In genomic region chr5:73431581-73431980, GRCm38 (mm10) we compare ENCODE assay signal across 8 mouse cellular contexts. TPM values are rescaled to one million over a fixed set of nuclear protein-coding genes. Genes with fewer than 3 reads are reported as not detected.
DNase-seq lines count a peak whose midpoint lies in the region; ATAC-seq and TF ChIP-seq lines count a peak whose summit lies in the region.

No protein-coding gene starts in this region.

- peak; percentile 63 for DNase-seq in A20 (ENCODE audit: low read depth, low spot score)
- peak; percentile 52 for DNase-seq in adrenal gland, adult 8-10 months
- peak; percentile 40 for DNase-seq in embryo, embryonic 11.5 days (ENCODE audit: low read depth, low spot score)
- peak; percentile 65 to 78 for DNase-seq in heart, adult 2 months
- peak; percentile 50 for DNase-seq in liver, adult 2 months (ENCODE audit: extremely low read depth, low read depth, low spot score)
- DNase-seq in thymus, adult 2 months = peak; percentile 58

- H3K4me2 ChIP-seq in kidney, embryonic 16.5 days (replicated peaks; ENCODE audit: low read depth, low read length) = no peak overlapping the region
- H3K4me2 ChIP-seq in neural tube, embryonic 14.5 days (ENCODE audit: low read depth, low read length) = 0 out of 2 replicates have a peak overlapping the region, but pooled peaks have one; percentile 17

- ATAC-seq in kidney, embryonic 16.5 days (ENCODE audit: low FRiP score, low TSS enrichment) = 0 out of 2 replicates have a peak, but pooled peaks have one; percentile 27
- ATAC-seq in neural tube, embryonic 14.5 days (ENCODE audit: low read depth) = peak; percentile 89

- peak; percentile 85 for TF ChIP-seq EP300 in heart, adult 2 months (IDR thresholded peaks at IDR 0.05; ENCODE audit: insufficient read depth, low read depth, low read length)

- no peaks in the 10 kb centered on the region for H3K36me3 ChIP-seq in heart, adult 2 months (ENCODE audit: control insufficient read depth, insufficient read depth, low read length)
- no peaks in the 10 kb centered on the region for H3K36me3 ChIP-seq in kidney, embryonic 16.5 days (ENCODE audit: insufficient read depth, low read length)
- H3K36me3 ChIP-seq in liver, adult 2 months (ENCODE audit: control insufficient read depth, insufficient read depth, low read length) = no peaks in the 10 kb centered on the region
- H3K36me3 ChIP-seq in neural tube, embryonic 14.5 days (ENCODE audit: control insufficient read depth, insufficient read depth, low read length) = no peaks in the 10 kb centered on the region
- H3K36me3 ChIP-seq in thymus, adult 2 months (ENCODE audit: control insufficient read depth, insufficient read depth, low read length) = no peaks in the 10 kb centered on the region

- no peaks in the 10 kb centered on the region for H3K4me1 ChIP-seq in heart, adult 2 months (ENCODE audit: control insufficient read depth, insufficient read depth, low read length)
- no peaks in the 10 kb centered on the region for H3K4me1 ChIP-seq in kidney, embryonic 16.5 days (ENCODE audit: insufficient read depth, low read length)
- no peaks in the 10 kb centered on the region for H3K4me1 ChIP-seq in liver, adult 2 months (ENCODE audit: control insufficient read depth, insufficient read depth, low read length)
- H3K4me1 ChIP-seq in neural tube, embryonic 14.5 days (ENCODE audit: control insufficient read depth, insufficient read depth, low read length) = no peaks in the 10 kb centered on the region
- H3K4me1 ChIP-seq in thymus, adult 2 months (replicated peaks; ENCODE audit: control insufficient read depth, insufficient read depth, low read length) = no peaks in the 10 kb centered on the region

- H3K79me2 ChIP-seq in heart, adult 2 months (replicated peaks; ENCODE audit: control insufficient read depth, insufficient read depth, low read length) = no peaks in the 10 kb centered on the region
- no peaks in the 10 kb centered on the region for H3K79me2 ChIP-seq in liver, adult 2 months (ENCODE audit: control insufficient read depth, insufficient read depth, low read length)

- no peak overlapping the region for H3K9ac ChIP-seq in heart, adult 2 months (ENCODE audit: low read depth, low read length)
- H3K9ac ChIP-seq in kidney, embryonic 16.5 days (replicated peaks; ENCODE audit: low read length) = no peak overlapping the region
- no peak overlapping the region for H3K9ac ChIP-seq in liver, adult 2 months (ENCODE audit: low read depth, low read length)
- 0 out of 2 replicates have a peak overlapping the region, but pooled peaks have one; percentile 21 for H3K9ac ChIP-seq in neural tube, embryonic 14.5 days (replicated peaks; ENCODE audit: low read depth, low read length)

- H3K4me3 ChIP-seq in heart, adult 2 months = no peak overlapping the region
- H3K4me3 ChIP-seq in kidney, embryonic 16.5 days (ENCODE audit: low read length) = no peak overlapping the region
- no peak overlapping the region for H3K4me3 ChIP-seq in liver, adult 2 months (ENCODE audit: insufficient read depth, low read depth, low read length)
- no peak overlapping the region for H3K4me3 ChIP-seq in neural tube, embryonic 14.5 days (ENCODE audit: low read depth, low read length)
- H3K4me3 ChIP-seq in thymus, adult 2 months (ENCODE audit: control insufficient read depth, insufficient read depth, low read length) = no peak overlapping the region

- TF ChIP-seq CTCF in heart, adult 2 months (IDR thresholded peaks at IDR 0.05) = peak; percentile 92
- peak; percentile 90 for TF ChIP-seq CTCF in liver, adult 2 months (IDR thresholded peaks at IDR 0.05; ENCODE audit: low read depth, low read length)
- no peak for TF ChIP-seq CTCF in thymus, adult 2 months (IDR thresholded peaks at IDR 0.05; ENCODE audit: borderline replicate concordance, control insufficient read depth, extremely low read depth, insufficient read depth, low read length, poor library complexity)

- TF ChIP-seq POLR2A in heart, adult 2 months (IDR thresholded peaks at IDR 0.05; ENCODE audit: insufficient read depth, low read depth, low read length) = no peak
- TF ChIP-seq POLR2A in liver, adult 2 months (IDR thresholded peaks at IDR 0.05; ENCODE audit: extremely low read depth, insufficient read depth, low read length) = no peak
- no peak for TF ChIP-seq POLR2A in thymus, adult 2 months (IDR thresholded peaks at IDR 0.05; ENCODE audit: control insufficient read depth, extremely low read depth, insufficient read depth, low read length, poor library complexity)

- H3K9me3 ChIP-seq in kidney, embryonic 16.5 days (ENCODE audit: low read length) = no peaks in the 10 kb centered on the region
- H3K9me3 ChIP-seq in neural tube, embryonic 14.5 days (ENCODE audit: control insufficient read depth, low read length) = no peaks in the 10 kb centered on the region

- H3K27ac ChIP-seq in heart, adult 2 months = no peak overlapping the region
- no peak overlapping the region for H3K27ac ChIP-seq in kidney, embryonic 16.5 days (ENCODE audit: low read length)
- H3K27ac ChIP-seq in liver, adult 2 months (replicated peaks; ENCODE audit: insufficient read depth, low read depth, low read length) = no peak overlapping the region
- no peak overlapping the region for H3K27ac ChIP-seq in neural tube, embryonic 14.5 days (ENCODE audit: low read depth, low read length)
- no peak overlapping the region for H3K27ac ChIP-seq in thymus, adult 2 months (ENCODE audit: control insufficient read depth, insufficient read depth, low read length)

- 19% methylated on average over 14 of the region's 14 CpGs for WGBS in heart, adult 2 months
- 20% methylated on average over 14 of the region's 14 CpGs for WGBS in kidney, embryonic 16.5 days
- 21% methylated on average over 14 of the region's 14 CpGs for WGBS in liver, adult 2 months
- 20% methylated on average over 14 of the region's 14 CpGs for WGBS in neural tube, embryonic 14.5 days
- WGBS in thymus, adult 2 months = 25% methylated on average over 14 of the region's 14 CpGs

- intact Hi-C loops in heart, adult 2 months (cut with DNase I) = loop anchor here (1.0 to 5.0 kb wide), 3 partner anchors 106 to 206 kb away; no protein-coding TSS in a partner anchor

- no peaks in the 10 kb centered on the region for H3K27me3 ChIP-seq in heart, adult 2 months (ENCODE audit: control insufficient read depth, insufficient read depth, low read length)
- H3K27me3 ChIP-seq in kidney, embryonic 16.5 days (ENCODE audit: insufficient read depth, low read length) = no peaks in the 10 kb centered on the region; the same call in 1 of the 2 replicates
- H3K27me3 ChIP-seq in liver, adult 2 months (ENCODE audit: control insufficient read depth, insufficient read depth, low read length) = no peaks in the 10 kb centered on the region
- H3K27me3 ChIP-seq in neural tube, embryonic 14.5 days (ENCODE audit: control insufficient read depth, insufficient read depth, low read length) = no peaks in the 10 kb centered on the region
- no peaks in the 10 kb centered on the region for H3K27me3 ChIP-seq in thymus, adult 2 months (ENCODE audit: control insufficient read depth, insufficient read depth, low read length)

RNA-seq across cellular contexts. Expression of gene Cwh43, which starts 25.7 kb away (rescaled TPM):
- not detected for total RNA-seq in adrenal gland, adult 8-10 months (2022)
- total RNA-seq in heart, adult 2 months (2021) = not detected
- not detected in 2 replicates for polyA plus RNA-seq in heart, adult 2 months (2012; rRNA removed)
- 1.3 and 1.4 TPM in 2 replicates for polyA plus RNA-seq in kidney, embryonic 16.5 days (2015; fragmentation: Nextera tagmentation; extraction: Ambion mirVana)
- total RNA-seq in liver, adult 2 months (2014; rRNA removed) = not detected in 2 replicates
- not detected in 2 replicates for polyA plus RNA-seq in liver, adult 2 months (2012; rRNA removed)
- polyA plus RNA-seq in neural tube, embryonic 14.5 days (2014; fragmentation: Nextera tagmentation; extraction: Ambion mirVana) = 0.55 and 0.88 TPM in 2 replicates
- 0.05 and 0.07 TPM in 2 replicates for polyA plus RNA-seq in thymus, adult 2 months (2012; rRNA removed)

RNA-seq across cellular contexts. Expression of gene Dcun1d4, which starts 49.2 kb away (rescaled TPM):
- 10 to 100 TPM; 35.7 to 57.0 (median 46.4) TPM for total RNA-seq in adrenal gland, adult 8-10 months (2022)
- 10 to 100 TPM; 17.2 to 17.4 TPM for total RNA-seq in heart, adult 2 months (2021)
- polyA plus RNA-seq in heart, adult 2 months (2012; rRNA removed) = 4.7 and 9.6 TPM in 2 replicates
- polyA plus RNA-seq in kidney, embryonic 16.5 days (2015; fragmentation: Nextera tagmentation; extraction: Ambion mirVana) = 24.0 and 24.1 TPM in 2 replicates
- total RNA-seq in liver, adult 2 months (2014; rRNA removed) = 13.6 and 14.0 TPM in 2 replicates
- polyA plus RNA-seq in liver, adult 2 months (2012; rRNA removed) = 8.2 and 10.3 TPM in 2 replicates
- 60.5 and 66.5 TPM in 2 replicates for polyA plus RNA-seq in neural tube, embryonic 14.5 days (2014; fragmentation: Nextera tagmentation; extraction: Ambion mirVana)
- 2.9 and 3.9 TPM in 2 replicates for polyA plus RNA-seq in thymus, adult 2 months (2012; rRNA removed)
